Mouse (Mus musculus) intestine, embryonic 14.5 days (tissue): ENCODE results near the gene Apba2. TPM values are rescaled to one million over a fixed set of nuclear protein-coding genes. Genes with fewer than 3 reads are reported as not detected.

Source experiments
- ATAC-seq: fragments of 200-750 bp; cut with Nextera tagmentation; replicated peaks from 2 replicates; pipeline ENCODE4 v1.8.0; 2017; ENCODE audit warnings: low read depth, moderate number of reproducible peaks, moderate TSS enrichment, moderate library complexity; ENCODE audit not compliant: low FRiP score, low TSS enrichment
- DNase-seq: peaks from one replicate; pipeline ENCODE4 v3.0.0-alpha.2; 2018; ENCODE audit warnings: low spot score
- H3K27ac ChIP-seq: fragments of 300-500 bp; sonication (generic); 2 replicates; pipeline ENCODE4 v1.5.1; 2014; ENCODE audit warnings: low read depth, mild to moderate bottlenecking, control low read depth
- H3K27me3 ChIP-seq: fragments of 300-500 bp; sonication (generic); replicated peaks from 2 replicates; pipeline ENCODE4 v1.6.1; 2014; ENCODE audit warnings: low read length, control low read depth; ENCODE audit not compliant: control insufficient read depth, insufficient read depth
- H3K36me3 ChIP-seq: fragments of 300-500 bp; sonication (generic); 2 replicates; pipeline ENCODE4 v1.6.1; 2014; ENCODE audit warnings: low read length, control low read depth; ENCODE audit not compliant: control insufficient read depth, insufficient read depth
- H3K4me1 ChIP-seq: fragments of 300-500 bp; sonication (generic); replicated peaks from 2 replicates; pipeline ENCODE4 v1.6.1; 2014; ENCODE audit warnings: low read length, control low read depth, mixed read lengths; ENCODE audit not compliant: control insufficient read depth, insufficient read depth
- H3K4me2 ChIP-seq: fragments of 300-500 bp; sonication (generic); 2 replicates; pipeline ENCODE4 v1.6.1; 2014; ENCODE audit warnings: low read length
- H3K4me3 ChIP-seq: fragments of 300-500 bp; sonication (generic); 2 replicates; pipeline ENCODE4 v1.5.1; 2014; ENCODE audit warnings: low read depth, low read length, control low read depth, mixed read lengths
- H3K9ac ChIP-seq: fragments of 300-500 bp; sonication (generic); 2 replicates; pipeline ENCODE4 v1.6.1; 2014; ENCODE audit warnings: mild to moderate bottlenecking, low read length
- H3K9me3 ChIP-seq: fragments of 300-500 bp; sonication (generic); 2 replicates; pipeline ENCODE4 v1.6.1; 2016; ENCODE audit warnings: low read length, control low read depth; ENCODE audit not compliant: control insufficient read depth
- WGBS: fragments of 180-500 bp; shearing (Covaris S2); extraction: QIAGEN DNeasy Blood & Tissue Kit; methylation state at CpG from one replicate; pipeline ENCODE4 v1.1.7; 2014; 5-methylcytosine and 5-hydroxymethylcytosine counted together
- polyA plus RNA-seq: library from polyadenylated mRNA; unstranded; fragments of >200 nt; fragmentation: Nextera tagmentation; extraction: Ambion mirVana; gene quantifications from 2 replicates; pipeline ENCODE4 v1.2.1, GENCODE M21; 2014

Gene Apba2
- polyA plus RNA-seq, 1 experiment from 2014 or later: 9.6 TPM

DNA sequence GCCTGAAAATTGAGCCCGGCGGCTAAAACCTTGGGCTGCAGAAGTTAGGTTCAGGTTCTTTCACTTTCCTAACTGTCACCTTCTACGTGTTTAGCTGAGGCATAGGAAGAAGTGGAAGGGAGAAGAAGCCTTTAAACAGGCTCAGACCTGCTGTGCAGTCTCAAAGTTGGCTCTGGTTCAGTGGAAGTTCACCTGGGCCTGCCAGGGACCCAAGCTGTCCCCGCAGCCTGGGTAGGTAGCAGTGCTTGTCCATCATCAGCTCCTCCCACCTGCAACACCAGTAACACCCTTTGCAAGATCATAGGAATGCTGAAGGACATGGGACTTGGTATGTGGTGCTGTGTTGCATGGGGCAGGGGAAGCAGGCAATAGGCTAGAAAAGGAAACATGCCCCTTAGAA is 17.6 kb downstream of the Apba2 start:
- no peaks in the 10 kb centered on the region for H3K27me3 ChIP-seq
- no peaks in the 10 kb centered on the region for H3K9me3 ChIP-seq
- H3K36me3 ChIP-seq: no peaks in the 10 kb centered on the region
- WGBS: 75% methylated on average over 4 of the region's 4 CpGs
- H3K4me3 ChIP-seq: no peak overlapping the region
- no peak for ATAC-seq
- H3K4me2 ChIP-seq: no peak overlapping the region
- no peaks in the 10 kb centered on the region for H3K4me1 ChIP-seq
- H3K9ac ChIP-seq: no peak overlapping the region
- DNase-seq: no peak
- no peak overlapping the region for H3K27ac ChIP-seq

DNA sequence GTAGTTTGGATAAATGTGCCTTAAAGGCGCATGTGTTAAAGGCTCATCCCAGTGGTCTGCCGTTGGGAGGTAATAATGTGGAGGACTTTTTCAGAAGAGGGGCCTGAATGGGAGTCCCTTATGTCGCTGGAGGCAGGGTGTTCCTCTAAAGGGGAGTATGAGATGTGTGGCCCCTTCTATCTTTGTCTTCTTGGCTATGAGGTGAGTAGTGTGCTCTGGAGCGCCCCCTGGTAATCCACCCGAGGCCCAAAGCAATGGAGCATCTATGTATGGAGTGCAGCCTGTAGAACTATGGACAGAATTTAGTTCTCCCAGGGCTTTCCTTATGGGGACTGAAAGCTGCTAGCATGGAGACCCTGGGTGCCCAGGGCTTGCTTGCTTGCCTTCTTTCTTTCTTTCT is 18.0 kb downstream of the Apba2 start:
- Histone ChIP-seq H3K27ac (no peak overlapping the region), H3K4me2 (no peak overlapping the region), H3K4me3 (no peak overlapping the region), H3K4me1 (no peaks in the 10 kb centered on the region), H3K9me3 (no peaks in the 10 kb centered on the region), H3K9ac (no peak overlapping the region), H3K27me3 (no peaks in the 10 kb centered on the region), H3K36me3 (no peaks in the 10 kb centered on the region)
- 65% methylated on average over 5 of the region's 5 CpGs for WGBS
- no peak for DNase-seq
- ATAC-seq: no peak

DNA sequence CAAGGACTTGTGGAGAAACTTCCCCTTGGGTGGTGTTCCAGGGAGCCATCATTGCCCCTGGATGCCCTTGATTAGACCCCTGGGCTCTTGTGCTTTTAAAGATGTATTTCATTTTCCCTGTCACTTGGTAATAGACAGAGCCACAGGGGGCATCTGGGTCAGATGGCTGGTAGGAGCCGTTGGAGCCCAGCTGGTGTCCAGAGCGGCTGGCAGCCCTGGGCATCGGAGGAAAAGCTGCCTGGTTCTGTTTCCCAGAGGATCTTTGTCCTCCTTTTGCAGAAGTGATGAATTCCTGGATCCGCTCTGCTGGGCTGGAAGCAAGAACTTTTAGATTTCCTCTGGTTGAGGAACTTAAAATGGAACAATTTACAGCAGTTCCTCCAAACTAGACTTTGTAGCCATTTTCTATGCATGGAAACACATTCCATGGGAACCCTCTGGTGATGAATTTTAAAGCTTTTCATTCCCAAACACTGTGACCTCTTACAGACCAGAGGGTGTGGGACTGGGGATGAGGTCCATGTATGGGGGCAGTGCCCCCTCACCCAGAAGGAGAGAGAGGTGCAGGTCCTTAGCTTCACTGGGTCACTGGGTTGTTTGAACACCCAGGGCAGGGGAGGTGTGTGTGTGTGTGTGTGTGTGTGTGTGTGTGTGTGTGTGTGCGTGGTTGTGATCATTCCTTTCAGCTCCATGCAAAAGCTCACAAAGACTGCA is 20.3 kb downstream of the Apba2 start:
- H3K9ac ChIP-seq: no peak overlapping the region
- no peaks in the 10 kb centered on the region for H3K27me3 ChIP-seq
- ATAC-seq (no peak), DNase-seq (no peak)
- no peak overlapping the region for H3K4me3 ChIP-seq
- 87% methylated on average over 5 of the region's 5 CpGs for WGBS
- H3K4me1 ChIP-seq: no peaks in the 10 kb centered on the region
- H3K27ac ChIP-seq: no peak overlapping the region
- no peaks in the 10 kb centered on the region for H3K36me3 ChIP-seq
- no peak overlapping the region for H3K4me2 ChIP-seq
- no peaks in the 10 kb centered on the region for H3K9me3 ChIP-seq

DNA sequence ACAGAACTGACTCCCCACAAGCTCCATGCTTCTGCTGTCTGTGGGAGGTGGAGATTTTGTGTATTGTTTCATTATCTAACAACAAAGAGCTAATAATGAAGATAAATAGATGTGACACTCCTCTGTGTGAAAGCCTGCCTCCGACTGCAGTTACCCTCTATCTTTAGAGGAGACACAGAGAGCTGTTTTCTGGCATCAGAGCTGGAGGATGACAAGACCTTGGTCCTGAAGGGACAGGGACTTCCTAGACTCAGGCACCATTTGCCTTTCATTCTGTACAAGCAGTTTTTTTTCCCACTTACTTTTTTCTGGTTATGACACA is 20.9 kb downstream of the Apba2 start:
- Histone ChIP-seq H3K27ac (no peak overlapping the region), H3K4me1 (no peaks in the 10 kb centered on the region), H3K9ac (no peak overlapping the region), H3K27me3 (no peaks in the 10 kb centered on the region), H3K9me3 (no peaks in the 10 kb centered on the region), H3K36me3 (no peaks in the 10 kb centered on the region), H3K4me3 (no peak overlapping the region), H3K4me2 (no peak overlapping the region)
- WGBS: 23% methylated on average over 1 of the region's 1 CpGs
- no peak for ATAC-seq
- no peak for DNase-seq

DNA sequence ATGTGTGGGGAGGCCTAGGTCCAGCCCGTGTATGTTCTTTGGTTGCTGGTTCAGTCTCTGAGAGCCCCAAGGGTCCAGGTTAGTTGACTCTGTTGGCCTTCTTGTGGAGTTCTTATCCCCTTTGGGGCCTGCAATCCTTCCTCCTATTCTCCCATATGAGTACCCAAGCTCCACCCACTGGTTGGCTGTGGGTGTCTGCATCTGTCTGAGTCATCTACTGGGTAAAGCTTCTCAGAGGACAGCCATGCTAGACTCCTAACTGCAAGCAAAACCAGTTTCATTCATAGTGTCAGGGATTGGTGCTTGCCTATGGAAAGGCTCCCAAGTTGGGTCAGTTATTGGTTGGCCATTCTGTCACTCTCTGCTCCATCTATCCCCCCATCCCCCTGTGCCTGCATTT is 29.8 kb downstream of the Apba2 start:
- 78% methylated on average over 1 of the region's 1 CpGs for WGBS
- no peak overlapping the region for H3K4me3 ChIP-seq
- ATAC-seq (no peak), DNase-seq (no peak)
- no peaks in the 10 kb centered on the region for H3K36me3 ChIP-seq
- H3K4me1 ChIP-seq: no peaks in the 10 kb centered on the region
- no peaks in the 10 kb centered on the region for H3K9me3 ChIP-seq
- H3K27ac ChIP-seq: no peak overlapping the region
- H3K27me3 ChIP-seq: no peaks in the 10 kb centered on the region
- H3K9ac ChIP-seq: no peak overlapping the region
- no peak overlapping the region for H3K4me2 ChIP-seq

DNA sequence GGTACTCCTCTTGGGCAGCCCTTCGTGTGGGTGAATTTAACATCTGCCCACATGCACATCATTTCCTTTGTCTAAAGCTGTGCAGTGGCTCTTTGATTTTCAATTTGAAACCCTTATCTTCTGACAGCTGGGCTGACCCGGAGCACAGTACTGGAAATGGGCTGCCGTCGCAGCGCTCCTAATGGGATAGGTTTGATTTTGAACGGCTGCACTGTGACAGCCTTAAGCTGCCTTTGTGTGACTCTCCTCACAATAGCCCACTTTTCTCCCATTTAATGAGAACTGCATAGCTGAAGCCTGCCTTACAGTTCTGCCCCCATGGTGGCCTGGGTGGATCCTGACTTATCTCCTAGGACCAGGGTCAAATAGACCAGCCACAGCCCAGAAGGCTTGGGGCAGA is 31.9 kb downstream of the Apba2 start:
- Histone ChIP-seq H3K9ac (no peak overlapping the region), H3K27me3 (no peaks in the 10 kb centered on the region)
- 79% methylated on average over 6 of the region's 6 CpGs for WGBS

DNA sequence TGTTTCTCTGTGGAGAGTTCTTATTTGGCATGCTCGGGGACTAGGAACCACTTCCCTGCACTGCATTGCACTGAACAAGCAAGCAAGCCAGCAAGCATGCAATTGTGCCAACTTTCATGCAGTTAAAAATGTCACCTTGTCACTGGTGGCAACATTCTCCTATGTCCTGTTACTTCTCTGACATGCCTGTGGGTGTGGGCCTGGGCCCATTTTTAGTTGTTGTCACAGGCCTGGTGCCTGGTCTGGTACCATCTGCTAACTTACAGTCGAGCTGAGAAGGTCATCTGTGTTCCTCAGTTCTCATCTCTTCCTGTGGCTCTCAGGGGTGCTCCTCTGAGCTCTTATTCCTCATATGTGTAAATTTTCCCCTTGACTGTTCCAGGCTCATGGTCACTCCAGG is 33.8 kb downstream of the Apba2 start:
- no peak overlapping the region for H3K9ac ChIP-seq
- no peak for DNase-seq
- H3K27me3 ChIP-seq: no peaks in the 10 kb centered on the region
- ATAC-seq: no peak
- H3K4me2 ChIP-seq: no peak overlapping the region
- H3K4me3 ChIP-seq: no peak overlapping the region
- no peaks in the 10 kb centered on the region for H3K4me1 ChIP-seq
- whole genome bisulfite sequencing: 80% methylated on average over 2 of the region's 2 CpGs
- no peaks in the 10 kb centered on the region for H3K36me3 ChIP-seq
- no peaks in the 10 kb centered on the region for H3K9me3 ChIP-seq
- no peak overlapping the region for H3K27ac ChIP-seq

More for the DNA sequence above, 31.9 kb downstream of the Apba2 start:
- no peaks in the 10 kb centered on the region for H3K9me3 ChIP-seq
- no peak overlapping the region for H3K27ac ChIP-seq
- no peaks in the 10 kb centered on the region for H3K36me3 ChIP-seq
- ATAC-seq (no peak), DNase-seq (no peak)
- H3K4me1 ChIP-seq: no peaks in the 10 kb centered on the region
- H3K4me3 ChIP-seq: no peak overlapping the region
- no peak overlapping the region for H3K4me2 ChIP-seq

DNA sequence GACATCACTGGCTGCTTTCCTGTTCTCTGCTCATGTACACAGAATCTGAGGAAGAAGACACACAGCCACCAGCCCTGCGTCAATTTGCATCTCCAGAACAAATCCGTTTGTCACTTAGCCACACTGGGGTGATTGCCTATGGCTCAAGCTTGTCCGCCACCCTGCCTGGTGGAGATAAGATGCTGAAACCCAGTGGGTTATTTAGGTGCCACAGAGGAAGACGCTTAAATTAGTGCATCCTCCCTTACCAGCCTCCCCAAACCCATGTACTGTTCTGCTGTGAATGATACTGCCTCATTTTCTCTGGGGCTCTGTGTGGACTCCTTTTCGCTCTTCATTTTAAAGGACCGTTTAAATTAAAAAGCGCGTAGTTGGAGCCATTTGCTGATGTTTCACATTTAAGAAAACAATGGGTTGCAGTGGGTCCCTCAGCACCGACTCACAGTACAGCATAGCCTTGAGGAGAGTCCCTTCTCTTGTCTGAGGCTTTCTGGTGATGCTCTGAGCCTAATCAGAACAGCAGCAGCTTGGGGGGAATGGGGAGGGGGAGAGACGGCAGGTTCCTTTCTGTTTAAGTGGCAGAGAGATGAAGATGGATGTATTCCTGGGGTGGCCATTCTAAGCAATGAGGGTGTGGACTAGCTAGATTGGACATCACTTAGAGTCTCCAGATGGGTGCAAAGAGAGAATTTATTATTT is 38.1 kb downstream of the Apba2 start:
- Histone ChIP-seq H3K27me3 (no peaks in the 10 kb centered on the region), H3K4me2 (no peak overlapping the region), H3K9ac (no peak overlapping the region), H3K36me3 (no peaks in the 10 kb centered on the region), H3K27ac (no peak overlapping the region), H3K4me3 (no peak overlapping the region), H3K9me3 (no peaks in the 10 kb centered on the region), H3K4me1 (no peaks in the 10 kb centered on the region)
- WGBS: 56% methylated on average over 10 of the region's 10 CpGs
- no peak for ATAC-seq
- DNase-seq: no peak

DNA sequence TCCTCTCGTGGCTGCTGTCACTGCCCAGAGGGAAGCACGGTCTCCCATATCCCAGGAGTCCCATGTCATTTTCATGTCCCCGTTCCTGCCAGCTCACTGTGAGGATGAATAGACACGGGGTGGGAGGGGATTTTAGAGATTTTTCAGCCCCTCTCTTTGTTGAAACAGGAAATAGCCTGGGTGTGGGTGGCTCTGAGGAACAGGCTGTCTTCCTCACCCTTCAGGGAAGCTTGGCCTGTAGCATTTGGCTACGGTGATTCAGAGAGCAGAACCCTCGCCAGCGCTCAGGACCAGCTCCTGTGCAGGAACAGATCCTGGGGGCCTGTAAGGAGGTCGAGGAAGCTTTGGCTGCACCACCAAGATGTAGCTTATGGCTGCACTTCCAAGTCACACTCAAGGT is 45.3 kb downstream of the Apba2 start:
- 74% methylated on average over 8 of the region's 8 CpGs for WGBS
- Histone ChIP-seq H3K27ac (no peak overlapping the region), H3K9ac (no peak overlapping the region), H3K4me1 (no peaks in the 10 kb centered on the region), H3K27me3 (no peaks in the 10 kb centered on the region), H3K4me2 (no peak overlapping the region), H3K9me3 (no peaks in the 10 kb centered on the region), H3K36me3 (no peaks in the 10 kb centered on the region), H3K4me3 (no peak overlapping the region)
- ATAC-seq (no peak), DNase-seq (no peak)
